Mouse (Mus musculus): ENCODE results near the gene Sox10.

- TF ChIP-seq CTCF (IDR thresholded peaks at IDR 0.05; ENCODE audit: low read depth): no peak
- TF ChIP-seq EP300 (IDR thresholded peaks at IDR 0.05; ENCODE audit: low read depth): no peak
These were observed 45.3 kb upstream of the Sox10 start for GRCm38 (mm10) chr15:79210357-79210756.
